Mouse (Mus musculus): ENCODE data around the gene Nxn. TPM values are rescaled to one million over a fixed set of nuclear protein-coding genes. Genes with fewer than 3 reads are reported as not detected.

Gene Nxn
- total and polyA plus RNA-seq, 3 experiments: 4.4 to 5.0 (median 4.8) TPM

GRCm38 (mm10) chr11:76294836-76295235, 104.1 kb downstream of the Nxn start:
- Histone ChIP-seq H3K4me1 (ENCODE audit: insufficient read depth, low read depth, low read length) (no peaks in the 10 kb centered on the region), H3K4me3 (ENCODE audit: low read depth, low read length) (no peak overlapping the region), H3K27me3 (ENCODE audit: insufficient read depth, low read length) (peaks cover 23% of the 10 kb centered on the region), H3K36me3 (replicated peaks) (no peaks in the 10 kb centered on the region), H3K9me3 (replicated peaks) (no peaks in the 10 kb centered on the region)
- no peak for DNase-seq (ENCODE audit: low spot score)
- no peak for ATAC-seq (ENCODE audit: extremely low read depth, insufficient number of reproducible peaks, low FRiP score, poor library complexity, severe bottlenecking)
- TF ChIP-seq GATA1 (IDR thresholded peaks at IDR 0.05; ENCODE audit: borderline replicate concordance, low read length): no peak
- no peak for TF ChIP-seq CTCF (IDR thresholded peaks at IDR 0.05; ENCODE audit: low read depth, low read length)
- no peak for TF ChIP-seq POLR2AphosphoS5 (IDR thresholded peaks at IDR 0.05; ENCODE audit: insufficient replicate concordance, low read depth, low read length)
- no peak for TF ChIP-seq TAL1 (conservative IDR thresholded peaks at IDR 0.05; ENCODE audit: low read depth, low read length)

GRCm38 (mm10) chr11:76294078-76294477, 104.9 kb downstream of the Nxn start:
- DNase-seq (ENCODE audit: low spot score) (no peak), ATAC-seq (ENCODE audit: extremely low read depth, insufficient number of reproducible peaks, low FRiP score, poor library complexity, severe bottlenecking) (no peak)
- H3K4me1 ChIP-seq (ENCODE audit: insufficient read depth, low read depth, low read length): no peaks in the 10 kb centered on the region
- H3K27me3 ChIP-seq (ENCODE audit: insufficient read depth, low read length): peaks cover 20% of the 10 kb centered on the region
- H3K9me3 ChIP-seq (replicated peaks): no peaks in the 10 kb centered on the region
- TF ChIP-seq POLR2AphosphoS5 (IDR thresholded peaks at IDR 0.05; ENCODE audit: insufficient replicate concordance, low read depth, low read length): no peak
- no peaks in the 10 kb centered on the region for H3K36me3 ChIP-seq (replicated peaks)
- no peak overlapping the region for H3K4me3 ChIP-seq (ENCODE audit: low read depth, low read length)

- no peaks in the 10 kb centered on the region for H3K4me1 ChIP-seq (ENCODE audit: insufficient read depth, low read depth, low read length)
- ATAC-seq (ENCODE audit: extremely low read depth, insufficient number of reproducible peaks, low FRiP score, poor library complexity, severe bottlenecking) (no peak), DNase-seq (ENCODE audit: low spot score) (no peak)
- no peak overlapping the region for H3K4me3 ChIP-seq (ENCODE audit: low read depth, low read length)
- H3K36me3 ChIP-seq (replicated peaks): no peaks in the 10 kb centered on the region
- peaks cover 23% of the 10 kb centered on the region for H3K27me3 ChIP-seq (ENCODE audit: insufficient read depth, low read length)
- H3K9me3 ChIP-seq (replicated peaks): no peaks in the 10 kb centered on the region
- no peak for TF ChIP-seq GATA1 (IDR thresholded peaks at IDR 0.05; ENCODE audit: borderline replicate concordance, low read length)
- no peak for TF ChIP-seq CTCF (IDR thresholded peaks at IDR 0.05; ENCODE audit: low read depth, low read length)
- no peak for TF ChIP-seq GATA2 (IDR thresholded peaks at IDR 0.05; ENCODE audit: borderline replicate concordance, low read depth, low read length)
- TF ChIP-seq TAL1 (conservative IDR thresholded peaks at IDR 0.05; ENCODE audit: low read depth, low read length): no peak
- TF ChIP-seq POLR2AphosphoS5 (IDR thresholded peaks at IDR 0.05; ENCODE audit: insufficient replicate concordance, low read depth, low read length): no peak
These were observed 106.1 kb downstream of the Nxn start for GRCm38 (mm10) chr11:76292831-76293230.

- DNase-seq (ENCODE audit: low spot score) (no peak), ATAC-seq (ENCODE audit: extremely low read depth, insufficient number of reproducible peaks, low FRiP score, poor library complexity, severe bottlenecking) (no peak)
- H3K4me1 ChIP-seq (ENCODE audit: insufficient read depth, low read depth, low read length): no peaks in the 10 kb centered on the region
- peaks cover 22% of the 10 kb centered on the region for H3K27me3 ChIP-seq (ENCODE audit: insufficient read depth, low read length)
- TF ChIP-seq GATA1 (IDR thresholded peaks at IDR 0.05; ENCODE audit: borderline replicate concordance, low read length) (no peak), TAL1 (conservative IDR thresholded peaks at IDR 0.05; ENCODE audit: low read depth, low read length) (no peak), GATA2 (IDR thresholded peaks at IDR 0.05; ENCODE audit: borderline replicate concordance, low read depth, low read length) (no peak), CTCF (IDR thresholded peaks at IDR 0.05; ENCODE audit: low read depth, low read length) (no peak), POLR2AphosphoS5 (IDR thresholded peaks at IDR 0.05; ENCODE audit: insufficient replicate concordance, low read depth, low read length) (no peak)
- H3K4me3 ChIP-seq (ENCODE audit: low read depth, low read length): no peak overlapping the region
- H3K9me3 ChIP-seq (replicated peaks): no peaks in the 10 kb centered on the region
- no peaks in the 10 kb centered on the region for H3K36me3 ChIP-seq (replicated peaks)
These were observed 106.5 kb downstream of the Nxn start for GRCm38 (mm10) chr11:76292398-76292797.

GRCm38 (mm10) chr11:76291960-76292359, 107.0 kb downstream of the Nxn start:
- no peak for DNase-seq (ENCODE audit: low spot score)
- Histone ChIP-seq H3K27me3 (ENCODE audit: insufficient read depth, low read length) (peaks cover 26% of the 10 kb centered on the region), H3K9me3 (replicated peaks) (no peaks in the 10 kb centered on the region)

GRCm38 (mm10) chr11:76290367-76290766, 108.6 kb downstream of the Nxn start:
- ATAC-seq (ENCODE audit: extremely low read depth, insufficient number of reproducible peaks, low FRiP score, poor library complexity, severe bottlenecking) (no peak), DNase-seq (ENCODE audit: low spot score) (no peak)
- no peak for TF ChIP-seq POLR2AphosphoS5 (IDR thresholded peaks at IDR 0.05; ENCODE audit: insufficient replicate concordance, low read depth, low read length)
- TF ChIP-seq CTCF (IDR thresholded peaks at IDR 0.05; ENCODE audit: low read depth, low read length): no peak
- TF ChIP-seq GATA1 (IDR thresholded peaks at IDR 0.05; ENCODE audit: borderline replicate concordance, low read length): no peak
- no peak for TF ChIP-seq GATA2 (IDR thresholded peaks at IDR 0.05; ENCODE audit: borderline replicate concordance, low read depth, low read length)
- no peak for TF ChIP-seq TAL1 (conservative IDR thresholded peaks at IDR 0.05; ENCODE audit: low read depth, low read length)
- H3K36me3 ChIP-seq (replicated peaks): no peaks in the 10 kb centered on the region
- peaks cover 25% of the 10 kb centered on the region for H3K27me3 ChIP-seq (ENCODE audit: insufficient read depth, low read length)
- H3K9me3 ChIP-seq (replicated peaks): no peaks in the 10 kb centered on the region
- H3K4me3 ChIP-seq (ENCODE audit: low read depth, low read length): no peak overlapping the region
- H3K4me1 ChIP-seq (ENCODE audit: insufficient read depth, low read depth, low read length): no peaks in the 10 kb centered on the region

More at GRCm38 (mm10) chr11:76291960-76292359, 107.0 kb downstream of the Nxn start:
- no peak for TF ChIP-seq GATA2 (IDR thresholded peaks at IDR 0.05; ENCODE audit: borderline replicate concordance, low read depth, low read length)
- no peak for TF ChIP-seq GATA1 (IDR thresholded peaks at IDR 0.05; ENCODE audit: borderline replicate concordance, low read length)
- TF ChIP-seq TAL1 (conservative IDR thresholded peaks at IDR 0.05; ENCODE audit: low read depth, low read length): no peak
- no peak for TF ChIP-seq CTCF (IDR thresholded peaks at IDR 0.05; ENCODE audit: low read depth, low read length)
- TF ChIP-seq POLR2AphosphoS5 (IDR thresholded peaks at IDR 0.05; ENCODE audit: insufficient replicate concordance, low read depth, low read length): no peak
- H3K4me1 ChIP-seq (ENCODE audit: insufficient read depth, low read depth, low read length): no peaks in the 10 kb centered on the region
- no peaks in the 10 kb centered on the region for H3K36me3 ChIP-seq (replicated peaks)
- no peak overlapping the region for H3K4me3 ChIP-seq (ENCODE audit: low read depth, low read length)
- ATAC-seq (ENCODE audit: extremely low read depth, insufficient number of reproducible peaks, low FRiP score, poor library complexity, severe bottlenecking): no peak

GRCm38 (mm10) chr11:76288645-76289044, 110.3 kb downstream of the Nxn start:
- H3K27me3 ChIP-seq (ENCODE audit: insufficient read depth, low read length): peaks cover 14% of the 10 kb centered on the region
- ATAC-seq (ENCODE audit: extremely low read depth, insufficient number of reproducible peaks, low FRiP score, poor library complexity, severe bottlenecking): no peak
- no peak overlapping the region for H3K4me3 ChIP-seq (ENCODE audit: low read depth, low read length)
- no peaks in the 10 kb centered on the region for H3K36me3 ChIP-seq (replicated peaks)
- H3K9me3 ChIP-seq (replicated peaks): no peaks in the 10 kb centered on the region
- no peak for DNase-seq (ENCODE audit: low spot score)
- no peaks in the 10 kb centered on the region for H3K4me1 ChIP-seq (ENCODE audit: insufficient read depth, low read depth, low read length)
- TF ChIP-seq CTCF (IDR thresholded peaks at IDR 0.05; ENCODE audit: low read depth, low read length) (no peak), POLR2AphosphoS5 (IDR thresholded peaks at IDR 0.05; ENCODE audit: insufficient replicate concordance, low read depth, low read length) (no peak), GATA2 (IDR thresholded peaks at IDR 0.05; ENCODE audit: borderline replicate concordance, low read depth, low read length) (no peak), TAL1 (conservative IDR thresholded peaks at IDR 0.05; ENCODE audit: low read depth, low read length) (no peak), GATA1 (IDR thresholded peaks at IDR 0.05; ENCODE audit: borderline replicate concordance, low read length) (no peak)
